Mouse (Mus musculus) ES-E14 (cell line): ENCODE measurements around the gene Frem2.

Experiments used
- CHD2 ChIP-seq: IDR thresholded peaks from 2 replicates; pipeline ENCODE4 v1.6.1; 2014; ENCODE audit warnings: mild to moderate bottlenecking, low read depth, low read length, inconsistent platforms
- HCFC1 ChIP-seq: IDR thresholded peaks from 2 replicates; pipeline ENCODE4 v1.6.1; 2012; ENCODE audit warnings: low read length, inconsistent platforms, borderline replicate concordance; ENCODE audit not compliant: insufficient read depth
- MAFK ChIP-seq: IDR thresholded peaks from 2 replicates; pipeline ENCODE4 v1.6.1; 2014; ENCODE audit warnings: mild to moderate bottlenecking, low read depth, low read length, inconsistent platforms; ENCODE audit not compliant: insufficient read depth
- ZC3H11A ChIP-seq: IDR thresholded peaks from 2 replicates; pipeline ENCODE4 v1.6.1; 2012; ENCODE audit warnings: low read depth, mild to moderate bottlenecking, inconsistent platforms, low read length, borderline replicate concordance
- ZNF384 ChIP-seq: IDR thresholded peaks from 2 replicates; pipeline ENCODE4 v1.6.1; 2012; ENCODE audit warnings: low read depth, low read length, inconsistent platforms

DNA sequence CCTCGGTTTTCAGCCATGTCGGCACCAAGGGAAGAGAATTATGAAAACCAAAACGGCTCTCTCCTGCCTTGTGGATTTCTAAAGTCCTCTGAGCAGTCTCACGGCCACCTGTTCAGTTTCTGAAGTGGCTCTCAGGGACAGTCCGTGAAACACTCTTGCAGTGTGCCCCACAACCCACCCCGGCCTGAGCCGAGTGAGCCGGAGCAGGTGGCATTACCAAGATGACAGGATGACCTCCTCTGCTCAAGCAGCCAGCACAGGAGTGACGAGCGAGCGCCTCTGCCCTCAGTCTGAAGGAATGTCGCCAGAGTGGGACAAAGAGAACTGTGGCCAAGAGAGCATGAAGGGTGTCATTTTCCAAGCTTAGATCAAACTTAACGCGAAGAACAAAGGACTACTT is 26.0 kb downstream of the Frem2 start:
- TF ChIP-seq CHD2 = no peak
- no peak for TF ChIP-seq MAFK
- TF ChIP-seq HCFC1 = no peak
- TF ChIP-seq ZNF384 = no peak
- no peak for TF ChIP-seq ZC3H11A
